Mouse (Mus musculus) cerebellum, adult 2 months (tissue): Measurements from ENCODE around the gene Fzd7. TPM values are rescaled to one million over a fixed set of nuclear protein-coding genes. Genes with fewer than 3 reads are reported as not detected.
A peak's percentile ranks its signal among the peaks of the same experiment; 100 is the strongest.

Experiments used
- DNase-seq, 2 experiments: peaks; one replicate each; pipeline ENCODE4 v3.0.0; 2021
- H3K27ac ChIP-seq: fragments of 200-500 bp; 2 replicates; pipeline ENCODE4 v1.5.1; 2012; ENCODE audit warnings: low read length, control low read depth, inconsistent platforms; ENCODE audit not compliant: insufficient read depth
- H3K27me3 ChIP-seq: fragments of 200-500 bp; 2 replicates; pipeline ENCODE4 v1.6.1; 2012; ENCODE audit warnings: inconsistent platforms, mild to moderate bottlenecking, low read length, moderate library complexity; ENCODE audit not compliant: control insufficient read depth, insufficient read depth
- H3K4me1 ChIP-seq: fragments of 200-500 bp; 2 replicates; pipeline ENCODE4 v1.6.1; 2011; ENCODE audit warnings: low read length; ENCODE audit not compliant: control insufficient read depth, insufficient read depth
- H3K4me3 ChIP-seq: fragments of 200-500 bp; replicated peaks from 2 replicates; pipeline ENCODE3; 2011; ENCODE audit warnings: mild to moderate bottlenecking, low read depth, low read length, control low read depth; ENCODE audit not compliant: insufficient read depth
- CTCF ChIP-seq: fragments of 200-500 bp; IDR thresholded peaks from 2 replicates; pipeline ENCODE4 v1.5.1; 2011; ENCODE audit warnings: low read depth, mild to moderate bottlenecking, control low read depth, low read length, moderate library complexity, borderline replicate concordance; ENCODE audit not compliant: insufficient read depth
- POLR2A ChIP-seq: fragments of 200-500 bp; IDR thresholded peaks from 2 replicates; pipeline ENCODE4 v1.6.1; 2011; ENCODE audit warnings: low read length, control low read depth, borderline replicate concordance; ENCODE audit not compliant: insufficient read depth
- WGBS: fragments of 180-500 bp; shearing (Covaris S2); methylation state at CpG from one replicate; pipeline ENCODE4 v1.1.7; 2018; 5-methylcytosine and 5-hydroxymethylcytosine counted together
- polyA plus RNA-seq: library from polyadenylated mRNA; depleted of rRNA; stranded (reverse); fragments of >200 nt; gene quantifications from 2 replicates; pipeline ENCODE4 v1.2.3, GENCODE M21; 2012

The Fzd7 gene
- polyA plus RNA-seq, 1 experiment: 25.0 TPM

- H3K27ac ChIP-seq: no peak overlapping the region
- no peak for TF ChIP-seq POLR2A
- no peak for TF ChIP-seq CTCF
- 0 out of 2 replicates have a peak, but pooled peaks cover 4% of the 10 kb centered on the region for H3K4me1 ChIP-seq
- no peaks in the 10 kb centered on the region for H3K27me3 ChIP-seq
- no peak overlapping the region for H3K4me3 ChIP-seq
- no peak for DNase-seq
- 52% methylated on average over 3 of the region's 3 CpGs for WGBS
These were observed 25.4 kb upstream of the Fzd7 start for GRCm38 (mm10) chr1:59456825-59457224.

- TF ChIP-seq POLR2A (no peak), CTCF (no peak)
- no peak overlapping the region for H3K27ac ChIP-seq
These were observed 24.4 kb upstream of the Fzd7 start for GRCm38 (mm10) chr1:59457873-59458272.

GRCm38 (mm10) chr1:59458886-59459285 lies 23.3 kb upstream of the Fzd7 start:
- TF ChIP-seq CTCF (no peak), POLR2A (no peak)
- WGBS: 47% methylated on average over 8 of the region's 8 CpGs

More at GRCm38 (mm10) chr1:59457873-59458272, 24.4 kb upstream of the Fzd7 start:
- DNase-seq: no peak
- no peak overlapping the region for H3K4me3 ChIP-seq
- H3K4me1 ChIP-seq: 0 out of 2 replicates have a peak, but pooled peaks cover 4% of the 10 kb centered on the region
- 96% methylated on average over 4 of the region's 4 CpGs for WGBS
- H3K27me3 ChIP-seq: no peaks in the 10 kb centered on the region

GRCm38 (mm10) chr1:59464696-59465639 lies 17.3 kb upstream of the Fzd7 start:
- H3K27ac ChIP-seq: no peak overlapping the region
- no peak for TF ChIP-seq CTCF
- no peak for TF ChIP-seq POLR2A
- 72% methylated on average over 17 of the region's 17 CpGs for WGBS
- H3K27me3 ChIP-seq: no peaks in the 10 kb centered on the region
- DNase-seq: no peak
- H3K4me1 ChIP-seq: peaks cover 7% of the 10 kb centered on the region; the same call in 1 of the 2 replicates
- no peak overlapping the region for H3K4me3 ChIP-seq

More at GRCm38 (mm10) chr1:59458886-59459285, 23.3 kb upstream of the Fzd7 start:
- 0 out of 2 replicates have a peak, but pooled peaks cover 4% of the 10 kb centered on the region for H3K4me1 ChIP-seq
- no peak overlapping the region for H3K4me3 ChIP-seq
- DNase-seq: no peak
- H3K27ac ChIP-seq: no peak overlapping the region
- H3K27me3 ChIP-seq: no peaks in the 10 kb centered on the region

GRCm38 (mm10) chr1:59465640-59466008 lies 16.6 kb upstream of the Fzd7 start:
- no peak overlapping the region for H3K4me3 ChIP-seq
- 88% methylated on average over 9 of the region's 9 CpGs for WGBS
- peaks cover 7% of the 10 kb centered on the region; the same call in 1 of the 2 replicates for H3K4me1 ChIP-seq
- TF ChIP-seq POLR2A (no peak), CTCF (no peak)
- no peaks in the 10 kb centered on the region for H3K27me3 ChIP-seq
- no peak for DNase-seq
- H3K27ac ChIP-seq: no peak overlapping the region

GRCm38 (mm10) chr1:59469170-59469569 lies 13.1 kb upstream of the Fzd7 start:
- Histone ChIP-seq H3K4me3 (no peak overlapping the region), H3K27me3 (no peaks in the 10 kb centered on the region), H3K4me1 (peaks cover 7% of the 10 kb centered on the region; the same call in 1 of the 2 replicates), H3K27ac (0 out of 2 replicates have a peak overlapping the region, but pooled peaks have one; percentile 17)
- WGBS: 14% methylated on average over 4 of the region's 4 CpGs
- peak; percentile 69 to 83 for DNase-seq
- TF ChIP-seq POLR2A: no peak
- no peak for TF ChIP-seq CTCF

GRCm38 (mm10) chr1:59470766-59471165 lies 11.5 kb upstream of the Fzd7 start:
- H3K27ac ChIP-seq: no peak overlapping the region
- H3K27me3 ChIP-seq: no peaks in the 10 kb centered on the region
- no peak overlapping the region for H3K4me3 ChIP-seq
- WGBS: 88% methylated on average over 4 of the region's 4 CpGs
- DNase-seq: no peak
- TF ChIP-seq POLR2A: no peak
- TF ChIP-seq CTCF: no peak
- H3K4me1 ChIP-seq: peaks cover 7% of the 10 kb centered on the region; the same call in 1 of the 2 replicates
